Mouse (Mus musculus): Measurements from ENCODE around the gene Proser3.

GRCm38 (mm10) chr7:30590927-30591604 is 39.0 kb upstream of the Proser3 start:
- TF ChIP-seq USF1 (IDR thresholded peaks at IDR 0.05; ENCODE audit: low read depth) = no peak
- TF ChIP-seq POLR2A (IDR thresholded peaks at IDR 0.05; ENCODE audit: insufficient read length, low read depth) = no peak
- no peak for TF ChIP-seq MYOD1 (IDR thresholded peaks at IDR 0.05; ENCODE audit: control insufficient read depth in 1 of 3, insufficient read length in 2 of 3, low read depth in 2 of 3)
- TF ChIP-seq REST (IDR thresholded peaks at IDR 0.05; ENCODE audit: insufficient read depth, insufficient read length) = no peak
- no peak for TF ChIP-seq MYOG (IDR thresholded peaks at IDR 0.05; ENCODE audit: control insufficient read depth in 1 of 3, insufficient read depth in 1 of 3, insufficient read length in 2 of 3, low read depth in 2 of 3)
- no peak for TF ChIP-seq MAX (IDR thresholded peaks at IDR 0.05; ENCODE audit: low read depth)
- no peak for TF ChIP-seq TCF12 (IDR thresholded peaks at IDR 0.05; ENCODE audit: insufficient read depth, poor library complexity, severe bottlenecking)
- TF ChIP-seq POLR2AphosphoS2 (IDR thresholded peaks at IDR 0.05; ENCODE audit: insufficient read length, low read depth) = no peak
- TF ChIP-seq CEBPB (IDR thresholded peaks at IDR 0.05; ENCODE audit: insufficient read depth, poor library complexity, severe bottlenecking) = no peak
- no peak for TF ChIP-seq E2F4 (IDR thresholded peaks at IDR 0.05; ENCODE audit: insufficient read depth)

Data from myocyte (in vitro differentiated cells).